Mouse (Mus musculus): ENCODE results near the gene Ppp1r12a. TPM values are rescaled to one million over a fixed set of nuclear protein-coding genes. Genes with fewer than 3 reads are reported as not detected.

The Ppp1r12a gene
- polyA plus RNA-seq, 1 experiment from 2014 or later: 90.8 TPM

GRCm38 (mm10) chr10:108155042-108155686 is 6.8 kb upstream of the Ppp1r12a start:
- no peaks in the 10 kb centered on the region for H3K4me1 ChIP-seq (ENCODE audit: control insufficient read depth, insufficient read depth, low read length)
- no peak overlapping the region for H3K9ac ChIP-seq (ENCODE audit: low read length)
- no peak overlapping the region for H3K4me3 ChIP-seq (ENCODE audit: low read depth, low read length)
- H3K27me3 ChIP-seq (ENCODE audit: control insufficient read depth, insufficient read depth, low read length): no peaks in the 10 kb centered on the region
- 78% methylated on average over 21 of the region's 21 CpGs for WGBS
- no peaks in the 10 kb centered on the region for H3K36me3 ChIP-seq (ENCODE audit: control insufficient read depth, insufficient read depth, low read length)
- no peak overlapping the region for H3K27ac ChIP-seq (ENCODE audit: low read depth, low read length)
- no peak for DNase-seq (ENCODE audit: low spot score)
- no peak for ATAC-seq (ENCODE audit: insufficient read depth, low FRiP score, low TSS enrichment)
- no peaks in the 10 kb centered on the region for H3K9me3 ChIP-seq (ENCODE audit: control insufficient read depth, low read length)
- no peak overlapping the region for H3K4me2 ChIP-seq (ENCODE audit: low read depth)

GRCm38 (mm10) chr10:108155687-108156067 is 6.3 kb upstream of the Ppp1r12a start:
- Histone ChIP-seq H3K27me3 (ENCODE audit: control insufficient read depth, insufficient read depth, low read length) (no peaks in the 10 kb centered on the region), H3K4me1 (ENCODE audit: control insufficient read depth, insufficient read depth, low read length) (no peaks in the 10 kb centered on the region; the same call in 1 of the 2 replicates), H3K9me3 (ENCODE audit: control insufficient read depth, low read length) (no peaks in the 10 kb centered on the region), H3K36me3 (ENCODE audit: control insufficient read depth, insufficient read depth, low read length) (no peaks in the 10 kb centered on the region), H3K4me3 (ENCODE audit: low read depth, low read length) (no peak overlapping the region), H3K9ac (ENCODE audit: low read length) (no peak overlapping the region), H3K27ac (ENCODE audit: low read depth, low read length) (no peak overlapping the region), H3K4me2 (ENCODE audit: low read depth) (no peak overlapping the region)
- no peak for DNase-seq (ENCODE audit: low spot score)
- ATAC-seq (ENCODE audit: insufficient read depth, low FRiP score, low TSS enrichment): no peak
- 92% methylated on average over 7 of the region's 7 CpGs for WGBS

GRCm38 (mm10) chr10:108156128-108156527 is 5.9 kb upstream of the Ppp1r12a start:
- H3K4me2 ChIP-seq (ENCODE audit: low read depth): no peak overlapping the region
- H3K4me3 ChIP-seq (ENCODE audit: low read depth, low read length): no peak overlapping the region
- DNase-seq (ENCODE audit: low spot score) (no peak), ATAC-seq (ENCODE audit: insufficient read depth, low FRiP score, low TSS enrichment) (no peak)
- no peak overlapping the region for H3K27ac ChIP-seq (ENCODE audit: low read depth, low read length)
- H3K9ac ChIP-seq (ENCODE audit: low read length): no peak overlapping the region
- no peaks in the 10 kb centered on the region for H3K36me3 ChIP-seq (ENCODE audit: control insufficient read depth, insufficient read depth, low read length)
- WGBS: 91% methylated on average over 3 of the region's 3 CpGs
- no peaks in the 10 kb centered on the region for H3K9me3 ChIP-seq (ENCODE audit: control insufficient read depth, low read length)
- H3K27me3 ChIP-seq (ENCODE audit: control insufficient read depth, insufficient read depth, low read length): no peaks in the 10 kb centered on the region
- peaks cover 2% of the 10 kb centered on the region; the same call in 1 of the 2 replicates for H3K4me1 ChIP-seq (ENCODE audit: control insufficient read depth, insufficient read depth, low read length)

GRCm38 (mm10) chr10:108159002-108159401 is 3.0 kb upstream of the Ppp1r12a start:
- no peak overlapping the region for H3K4me3 ChIP-seq (ENCODE audit: low read depth, low read length)
- WGBS: 92% methylated on average over 14 of the region's 14 CpGs
- no peak overlapping the region for H3K27ac ChIP-seq (ENCODE audit: low read depth, low read length)
- no peaks in the 10 kb centered on the region for H3K27me3 ChIP-seq (ENCODE audit: control insufficient read depth, insufficient read depth, low read length)
- no peak for ATAC-seq (ENCODE audit: insufficient read depth, low FRiP score, low TSS enrichment)
- no peak for DNase-seq (ENCODE audit: low spot score)
- no peak overlapping the region for H3K4me2 ChIP-seq (ENCODE audit: low read depth)
- H3K9ac ChIP-seq (ENCODE audit: low read length): no peak overlapping the region
- H3K4me1 ChIP-seq (ENCODE audit: control insufficient read depth, insufficient read depth, low read length): peaks cover 7% of the 10 kb centered on the region; the same call in 1 of the 2 replicates
- no peaks in the 10 kb centered on the region for H3K36me3 ChIP-seq (ENCODE audit: control insufficient read depth, insufficient read depth, low read length)
- no peaks in the 10 kb centered on the region for H3K9me3 ChIP-seq (ENCODE audit: control insufficient read depth, low read length)

- H3K9me3 ChIP-seq (ENCODE audit: control insufficient read depth, low read length): no peaks in the 10 kb centered on the region
- peak; percentile 66 for DNase-seq (ENCODE audit: low spot score)
Observed at GRCm38 (mm10) chr10:108162297-108163020, 466 bp downstream of the Ppp1r12a start.

GRCm38 (mm10) chr10:108163021-108163410 is 1.0 kb downstream of the Ppp1r12a start:
- H3K4me3 ChIP-seq (ENCODE audit: low read depth, low read length): peak overlapping the region; percentile 99
- peak overlapping the region; percentile 60 for H3K4me2 ChIP-seq (ENCODE audit: low read depth)
- peak overlapping the region; percentile 99 for H3K27ac ChIP-seq (ENCODE audit: low read depth, low read length)
- under 1% methylated on average over 12 of the region's 12 CpGs for WGBS
- no peaks in the 10 kb centered on the region for H3K36me3 ChIP-seq (ENCODE audit: control insufficient read depth, insufficient read depth, low read length)
- H3K4me1 ChIP-seq (ENCODE audit: control insufficient read depth, insufficient read depth, low read length): peaks cover 9% of the 10 kb centered on the region; the same call in 1 of the 2 replicates
- no peaks in the 10 kb centered on the region for H3K9me3 ChIP-seq (ENCODE audit: control insufficient read depth, low read length)
- peak; percentile 30 for DNase-seq (ENCODE audit: low spot score)
- peak overlapping the region; percentile 99 for H3K9ac ChIP-seq (ENCODE audit: low read length)
- ATAC-seq (ENCODE audit: insufficient read depth, low FRiP score, low TSS enrichment): no peak
- no peaks in the 10 kb centered on the region for H3K27me3 ChIP-seq (ENCODE audit: control insufficient read depth, insufficient read depth, low read length)

More at GRCm38 (mm10) chr10:108162297-108163020, 466 bp downstream of the Ppp1r12a start:
- H3K27me3 ChIP-seq (ENCODE audit: control insufficient read depth, insufficient read depth, low read length): no peaks in the 10 kb centered on the region
- H3K9ac ChIP-seq (ENCODE audit: low read length): peak overlapping the region; percentile 99
- peaks cover 9% of the 10 kb centered on the region; the same call in 1 of the 2 replicates for H3K4me1 ChIP-seq (ENCODE audit: control insufficient read depth, insufficient read depth, low read length)
- ATAC-seq (ENCODE audit: insufficient read depth, low FRiP score, low TSS enrichment): peak; percentile 58
- peak overlapping the region; percentile 99 for H3K4me3 ChIP-seq (ENCODE audit: low read depth, low read length)
- peak overlapping the region; percentile 72 for H3K4me2 ChIP-seq (ENCODE audit: low read depth)
- H3K27ac ChIP-seq (ENCODE audit: low read depth, low read length): peak overlapping the region; percentile 99
- WGBS: under 1% methylated on average over 64 of the region's 79 CpGs
- H3K36me3 ChIP-seq (ENCODE audit: control insufficient read depth, insufficient read depth, low read length): no peaks in the 10 kb centered on the region

GRCm38 (mm10) chr10:108163451-108163850 is 1.5 kb downstream of the Ppp1r12a start:
- no peak for ATAC-seq (ENCODE audit: insufficient read depth, low FRiP score, low TSS enrichment)
- peaks cover 9% of the 10 kb centered on the region; the same call in 1 of the 2 replicates for H3K4me1 ChIP-seq (ENCODE audit: control insufficient read depth, insufficient read depth, low read length)
- H3K9me3 ChIP-seq (ENCODE audit: control insufficient read depth, low read length): no peaks in the 10 kb centered on the region
- H3K36me3 ChIP-seq (ENCODE audit: control insufficient read depth, insufficient read depth, low read length): no peaks in the 10 kb centered on the region
- 48% methylated on average over 3 of the region's 3 CpGs for WGBS
- DNase-seq (ENCODE audit: low spot score): no peak
- peak overlapping the region; percentile 99 for H3K4me3 ChIP-seq (ENCODE audit: low read depth, low read length)
- H3K4me2 ChIP-seq (ENCODE audit: low read depth): peak overlapping the region; percentile 60
- H3K27ac ChIP-seq (ENCODE audit: low read depth, low read length): no peak overlapping the region
- peak overlapping the region; percentile 99 for H3K9ac ChIP-seq (ENCODE audit: low read length)
- no peaks in the 10 kb centered on the region for H3K27me3 ChIP-seq (ENCODE audit: control insufficient read depth, insufficient read depth, low read length)

GRCm38 (mm10) chr10:108167823-108168222 is 5.8 kb downstream of the Ppp1r12a start:
- H3K4me2 ChIP-seq (ENCODE audit: low read depth): no peak overlapping the region
- H3K9ac ChIP-seq (ENCODE audit: low read length): no peak overlapping the region
- DNase-seq (ENCODE audit: low spot score) (no peak), ATAC-seq (ENCODE audit: insufficient read depth, low FRiP score, low TSS enrichment) (no peak)
- H3K27me3 ChIP-seq (ENCODE audit: control insufficient read depth, insufficient read depth, low read length): no peaks in the 10 kb centered on the region
- H3K4me3 ChIP-seq (ENCODE audit: low read depth, low read length): no peak overlapping the region
- H3K36me3 ChIP-seq (ENCODE audit: control insufficient read depth, insufficient read depth, low read length): no peaks in the 10 kb centered on the region
- no peak overlapping the region for H3K27ac ChIP-seq (ENCODE audit: low read depth, low read length)
- peaks cover 7% of the 10 kb centered on the region; the same call in 1 of the 2 replicates for H3K4me1 ChIP-seq (ENCODE audit: control insufficient read depth, insufficient read depth, low read length)
- H3K9me3 ChIP-seq (ENCODE audit: control insufficient read depth, low read length): no peaks in the 10 kb centered on the region
- WGBS: 89% methylated on average over 5 of the region's 5 CpGs
